Mouse (Mus musculus) layer of hippocampus, postnatal 10 days (tissue): ENCODE measurements at regions not wholly inside any gene's neighbourhood (a gene's known extent, or its start where the extent isn't known, plus 50 kb on each side); places are given as distances from the start of the nearest gene placed in this dataset.

Experiments used
- DNase-seq, 2 experiments: peaks; one replicate each; pipeline ENCODE4 v3.0.0; 2021; ENCODE audit warnings: low spot score in 2 of 2

DNA sequence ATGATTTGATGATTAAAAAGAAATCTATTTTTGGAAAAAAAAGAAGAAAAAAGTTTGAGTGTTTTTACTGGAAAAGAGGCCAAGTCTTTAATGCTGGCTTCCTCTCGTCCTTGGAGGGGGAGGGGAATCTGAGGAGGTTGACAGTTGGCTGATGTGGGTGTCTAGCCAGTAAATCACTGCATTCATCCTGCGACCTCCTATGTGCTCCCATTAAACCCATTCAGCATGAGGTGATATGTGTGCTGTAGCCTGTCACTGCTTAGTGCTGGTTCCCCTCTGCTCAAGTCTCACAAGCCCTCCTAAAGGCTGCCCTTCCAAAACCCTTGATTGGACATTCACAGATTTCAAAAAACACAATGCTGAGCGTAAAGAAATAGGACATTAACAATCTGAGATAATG, 68.7 kb downstream of the Atoh1 start:
- no peak for DNase-seq

DNA sequence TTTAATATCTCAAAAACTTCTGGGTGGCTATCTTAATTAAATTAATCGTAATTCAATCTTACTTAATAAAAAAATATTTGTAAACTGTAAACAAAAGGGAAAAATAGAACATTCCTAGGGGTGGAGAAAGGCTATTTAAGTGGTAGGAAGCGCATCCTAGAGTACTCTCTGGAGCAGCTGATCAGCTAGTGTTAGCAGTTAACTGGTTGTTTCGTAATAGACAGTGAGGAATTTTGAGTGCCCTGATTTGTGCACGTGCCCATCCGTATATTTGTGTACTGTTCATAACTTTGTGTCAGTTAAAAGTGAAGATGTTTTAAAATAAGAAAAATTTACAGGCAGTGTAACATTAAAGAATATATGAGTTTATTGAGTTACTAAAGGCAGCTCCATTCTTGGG, 69.9 kb downstream of the Atoh1 start:
- DNase-seq = no peak

DNA sequence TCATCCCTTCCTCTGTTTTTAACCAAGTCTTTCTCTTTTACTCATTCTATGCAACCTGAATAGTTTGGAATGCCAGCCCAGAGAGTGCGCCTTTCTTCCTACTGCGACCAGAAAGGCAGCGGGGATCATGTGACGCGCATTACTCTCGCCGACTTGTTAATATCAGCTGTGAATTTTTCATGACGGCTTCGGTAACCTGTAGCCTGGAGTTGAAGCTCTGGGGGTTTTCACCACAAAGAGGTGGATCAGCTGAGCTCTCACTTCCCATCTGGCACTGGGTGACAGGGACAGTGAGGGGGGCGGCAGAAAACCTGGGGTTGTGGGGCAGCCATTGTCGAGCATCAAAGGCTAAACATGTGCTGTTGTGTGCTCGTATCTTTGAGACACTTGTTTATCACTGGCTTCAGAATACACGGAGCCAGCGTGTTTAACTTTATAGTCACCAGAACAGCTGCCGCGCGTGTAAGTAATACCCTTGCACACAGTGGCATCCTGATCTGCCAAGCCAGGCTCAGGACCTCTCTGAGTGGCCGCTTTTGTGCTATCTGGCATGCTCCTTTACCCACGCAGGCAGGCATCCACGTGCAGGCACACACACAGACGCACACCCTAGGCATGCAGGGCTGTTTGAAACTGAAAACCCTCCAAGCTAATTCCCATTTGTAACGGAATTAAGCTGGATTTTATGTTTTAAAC, 70.5 kb downstream of the Atoh1 start:
- peak; percentile 4 to 13 for DNase-seq

DNA sequence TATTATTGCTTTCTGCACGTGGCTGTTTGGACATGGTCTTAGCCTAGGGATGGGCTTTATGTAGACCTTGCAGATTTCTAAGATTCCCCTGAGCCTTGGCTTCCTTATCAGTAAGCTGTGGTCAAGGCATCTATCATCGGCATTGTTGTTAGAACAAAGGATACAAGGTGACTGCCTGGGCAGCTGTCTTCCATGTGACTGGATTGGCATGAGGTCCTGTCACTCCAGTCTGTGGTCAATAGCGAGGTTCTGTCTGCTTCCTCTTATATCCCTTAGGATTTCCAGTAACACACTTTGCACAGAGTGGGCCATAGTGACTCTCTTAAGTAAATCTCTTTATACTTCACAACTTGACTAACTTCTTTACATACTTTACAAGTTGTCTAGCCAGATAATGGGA, 72.0 kb downstream of the Atoh1 start:
- no peak for DNase-seq

DNA sequence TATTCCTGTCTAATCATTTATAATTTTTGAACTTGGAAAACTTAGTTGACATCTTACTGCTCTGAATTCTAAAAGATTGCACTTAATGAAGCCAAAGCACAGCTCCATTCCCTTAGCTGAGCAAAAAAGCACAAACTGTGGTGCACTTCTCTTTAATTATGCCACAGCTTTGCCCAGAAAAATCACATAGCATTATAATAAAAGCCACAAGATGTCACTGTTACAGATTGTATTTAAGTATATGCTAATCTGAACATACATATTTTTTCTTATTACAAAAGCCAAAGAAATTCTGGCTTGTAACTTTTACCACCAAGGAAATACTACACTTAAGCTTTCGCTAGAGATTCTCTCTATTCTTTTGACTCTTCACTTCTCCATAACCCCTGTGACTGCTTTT, 86.2 kb downstream of the Atoh1 start:
- DNase-seq = no peak

DNA sequence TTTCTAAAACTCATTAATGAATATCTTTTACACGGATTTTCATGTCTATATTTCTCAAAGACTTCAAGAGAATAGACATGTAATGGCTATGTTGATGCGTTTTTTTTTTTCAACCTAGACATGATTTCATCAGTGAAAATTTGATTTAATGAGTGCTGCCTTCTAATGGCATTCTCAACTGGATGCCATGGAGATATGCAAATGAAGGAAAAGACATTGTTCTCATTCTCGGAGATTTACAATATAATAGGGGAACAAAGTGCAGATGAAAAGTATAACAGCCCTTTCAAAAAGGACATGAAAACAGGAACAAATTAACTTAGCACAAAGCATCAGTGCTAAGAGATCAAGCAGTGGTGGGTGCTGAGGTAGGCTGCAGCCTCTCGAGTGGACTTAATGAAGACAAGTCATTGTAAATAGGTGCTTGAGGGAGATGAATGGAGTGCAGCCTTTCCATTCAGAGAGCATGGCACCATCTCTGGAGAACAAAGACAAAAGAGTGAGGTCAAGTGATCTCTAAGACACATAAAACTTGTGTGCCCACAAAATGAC, 120.2 kb downstream of the Atoh1 start:
- DNase-seq = no peak

DNA sequence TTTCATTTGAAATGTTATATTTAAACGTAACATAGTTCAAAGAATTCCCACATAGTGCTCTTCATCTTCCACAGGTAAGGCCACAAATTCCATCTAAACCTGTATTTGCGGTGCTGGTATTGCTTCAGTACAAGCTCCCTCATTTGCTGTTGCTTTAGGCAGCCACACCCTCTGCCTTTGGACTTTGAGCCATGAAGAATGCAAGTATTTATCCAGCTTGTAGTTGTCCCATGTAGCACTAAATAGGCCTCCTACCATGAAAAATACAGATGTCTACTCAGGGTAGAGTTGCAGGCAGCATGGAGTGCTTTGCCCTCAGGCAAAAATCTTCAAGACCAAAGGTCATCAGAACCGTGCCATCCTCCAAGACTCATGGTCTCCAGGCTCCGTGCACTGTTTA, 134.0 kb downstream of the Atoh1 start:
- no peak for DNase-seq

DNA sequence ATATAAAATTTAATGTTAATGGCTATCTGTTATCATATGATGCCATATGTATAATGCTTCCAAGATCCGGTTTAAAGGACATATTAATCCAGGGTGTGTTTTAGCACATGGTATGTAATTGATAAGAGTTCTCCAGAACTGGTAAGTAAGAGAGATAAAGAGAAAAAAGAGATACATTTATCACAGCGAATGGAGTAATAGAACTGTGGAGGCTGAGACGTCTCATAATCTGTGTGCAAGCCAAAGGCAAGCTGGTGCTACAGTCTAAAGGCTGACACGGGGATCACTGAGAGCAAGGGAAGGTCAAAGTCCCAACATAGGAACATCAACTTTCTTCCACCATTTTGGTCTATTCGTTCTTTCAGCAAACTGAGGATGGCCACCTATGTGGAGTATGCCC, 146.0 kb upstream of the Smarcad1 start:
- no peak for DNase-seq
